Mouse (Mus musculus): ENCODE measurements around the gene Pcdh20. TPM values are rescaled to one million over a fixed set of nuclear protein-coding genes. Genes with fewer than 3 reads are reported as not detected.

The Pcdh20 gene
- under 0.01 and 0.13 TPM in 2 replicates for total RNA-seq (2014; rRNA removed)
- polyA plus RNA-seq (2012; rRNA removed) = not detected in 2 replicates

- Histone ChIP-seq H3K36me3 (ENCODE audit: control insufficient read depth, insufficient read depth, low read length) (no peaks in the 10 kb centered on the region), H3K79me2 (ENCODE audit: control insufficient read depth, insufficient read depth, low read length) (no peaks in the 10 kb centered on the region), H3K4me3 (ENCODE audit: insufficient read depth, low read depth, low read length) (no peak within 1 kb of the TSS), H3K27me3 (ENCODE audit: control insufficient read depth, insufficient read depth, low read length) (0 out of 2 replicates have a peak, but pooled peaks cover 4% of the 10 kb centered on the region), H3K9ac (ENCODE audit: low read depth, low read length) (no peak within 1 kb of the TSS), H3K4me1 (ENCODE audit: control insufficient read depth, insufficient read depth, low read length) (peaks cover 3% of the 10 kb centered on the region; the same call in 1 of the 2 replicates), H3K27ac (replicated peaks; ENCODE audit: insufficient read depth, low read depth, low read length) (no peak within 1 kb of the TSS)
- TF ChIP-seq POLR2A (IDR thresholded peaks at IDR 0.05; ENCODE audit: extremely low read depth, insufficient read depth, low read length) (no peak), CTCF (IDR thresholded peaks at IDR 0.05; ENCODE audit: low read depth, low read length) (no peak)
- DNase-seq (ENCODE audit: extremely low read depth, low read depth, low spot score) = no peak
- 6% methylated on average over 29 of the region's 29 CpGs for WGBS
Observed at GRCm38 (mm10) chr14:88470495-88471434, at the start of gene Pcdh20. Gene Pcdh20 (minus strand): TSS chr14:88471396.

GRCm38 (mm10) chr14:88479909-88480308 is 8.7 kb upstream of the Pcdh20 start:
- TF ChIP-seq POLR2A (IDR thresholded peaks at IDR 0.05; ENCODE audit: extremely low read depth, insufficient read depth, low read length) (no peak), CTCF (IDR thresholded peaks at IDR 0.05; ENCODE audit: low read depth, low read length) (0 out of 2 replicates have a peak, but pooled peaks have one; percentile 22)
- Histone ChIP-seq H3K4me3 (ENCODE audit: insufficient read depth, low read depth, low read length) (no peak overlapping the region), H3K27me3 (ENCODE audit: control insufficient read depth, insufficient read depth, low read length) (no peaks in the 10 kb centered on the region), H3K79me2 (ENCODE audit: control insufficient read depth, insufficient read depth, low read length) (no peaks in the 10 kb centered on the region), H3K36me3 (ENCODE audit: control insufficient read depth, insufficient read depth, low read length) (no peaks in the 10 kb centered on the region), H3K27ac (replicated peaks; ENCODE audit: insufficient read depth, low read depth, low read length) (no peak overlapping the region), H3K4me1 (ENCODE audit: control insufficient read depth, insufficient read depth, low read length) (no peaks in the 10 kb centered on the region), H3K9ac (ENCODE audit: low read depth, low read length) (no peak overlapping the region)
- 41% methylated on average over 3 of the region's 3 CpGs for WGBS
- no peak for DNase-seq (ENCODE audit: extremely low read depth, low read depth, low spot score)

- no peak for TF ChIP-seq CTCF (IDR thresholded peaks at IDR 0.05; ENCODE audit: low read depth, low read length)
- TF ChIP-seq POLR2A (IDR thresholded peaks at IDR 0.05; ENCODE audit: extremely low read depth, insufficient read depth, low read length) = no peak
- no peak overlapping the region for H3K4me3 ChIP-seq (ENCODE audit: insufficient read depth, low read depth, low read length)
- no peaks in the 10 kb centered on the region for H3K36me3 ChIP-seq (ENCODE audit: control insufficient read depth, insufficient read depth, low read length)
- no peak overlapping the region for H3K9ac ChIP-seq (ENCODE audit: low read depth, low read length)
- 10% methylated on average over 9 of the region's 9 CpGs for WGBS
- no peak for DNase-seq (ENCODE audit: extremely low read depth, low read depth, low spot score)
- H3K27ac ChIP-seq (replicated peaks; ENCODE audit: insufficient read depth, low read depth, low read length) = no peak overlapping the region
- H3K27me3 ChIP-seq (ENCODE audit: control insufficient read depth, insufficient read depth, low read length) = 0 out of 2 replicates have a peak, but pooled peaks cover 4% of the 10 kb centered on the region
- H3K79me2 ChIP-seq (ENCODE audit: control insufficient read depth, insufficient read depth, low read length) = no peaks in the 10 kb centered on the region
- H3K4me1 ChIP-seq (ENCODE audit: control insufficient read depth, insufficient read depth, low read length) = peaks cover 3% of the 10 kb centered on the region; the same call in 1 of the 2 replicates
Observed at GRCm38 (mm10) chr14:88469956-88470355, 1.2 kb downstream of the Pcdh20 start.

GRCm38 (mm10) chr14:88469361-88469760 is 1.8 kb downstream of the Pcdh20 start:
- Histone ChIP-seq H3K9ac (ENCODE audit: low read depth, low read length) (no peak overlapping the region), H3K36me3 (ENCODE audit: control insufficient read depth, insufficient read depth, low read length) (no peaks in the 10 kb centered on the region), H3K79me2 (ENCODE audit: control insufficient read depth, insufficient read depth, low read length) (no peaks in the 10 kb centered on the region), H3K4me3 (ENCODE audit: insufficient read depth, low read depth, low read length) (no peak overlapping the region), H3K27me3 (ENCODE audit: control insufficient read depth, insufficient read depth, low read length) (0 out of 2 replicates have a peak, but pooled peaks cover 4% of the 10 kb centered on the region), H3K27ac (replicated peaks; ENCODE audit: insufficient read depth, low read depth, low read length) (no peak overlapping the region), H3K4me1 (ENCODE audit: control insufficient read depth, insufficient read depth, low read length) (peaks cover 3% of the 10 kb centered on the region; the same call in 1 of the 2 replicates)
- 11% methylated on average over 18 of the region's 18 CpGs for WGBS
- no peak for TF ChIP-seq POLR2A (IDR thresholded peaks at IDR 0.05; ENCODE audit: extremely low read depth, insufficient read depth, low read length)
- TF ChIP-seq CTCF (IDR thresholded peaks at IDR 0.05; ENCODE audit: low read depth, low read length) = no peak
- no peak for DNase-seq (ENCODE audit: extremely low read depth, low read depth, low spot score)

- Histone ChIP-seq H3K79me2 (ENCODE audit: control insufficient read depth, insufficient read depth, low read length) (no peaks in the 10 kb centered on the region), H3K36me3 (ENCODE audit: control insufficient read depth, insufficient read depth, low read length) (no peaks in the 10 kb centered on the region), H3K4me3 (ENCODE audit: insufficient read depth, low read depth, low read length) (no peak overlapping the region), H3K27ac (replicated peaks; ENCODE audit: insufficient read depth, low read depth, low read length) (no peak overlapping the region), H3K4me1 (ENCODE audit: control insufficient read depth, insufficient read depth, low read length) (peaks cover 10% of the 10 kb centered on the region; the same call in 1 of the 2 replicates), H3K9ac (ENCODE audit: low read depth, low read length) (no peak overlapping the region), H3K27me3 (ENCODE audit: control insufficient read depth, insufficient read depth, low read length) (0 out of 2 replicates have a peak, but pooled peaks cover 4% of the 10 kb centered on the region)
- TF ChIP-seq POLR2A (IDR thresholded peaks at IDR 0.05; ENCODE audit: extremely low read depth, insufficient read depth, low read length) = no peak
- TF ChIP-seq CTCF (IDR thresholded peaks at IDR 0.05; ENCODE audit: low read depth, low read length) = 0 out of 2 replicates have a peak, but pooled peaks have one; percentile 8
- peak; percentile 59 for DNase-seq (ENCODE audit: extremely low read depth, low read depth, low spot score)
- whole genome bisulfite sequencing = 85% methylated on average over 1 of the region's 1 CpGs
Observed at GRCm38 (mm10) chr14:88466416-88466815, 4.8 kb downstream of the Pcdh20 start.
